Mouse (Mus musculus) megakaryocyte-erythroid progenitor cell, adult 5 weeks (primary cell): ENCODE results near the gene Lrit3. TPM values are rescaled to one million over a fixed set of nuclear protein-coding genes. Genes with fewer than 3 reads are reported as not detected.

Source experiments
- polyA plus RNA-seq: library from polyadenylated mRNA; stranded (reverse); fragments of >175 nt; gene quantifications from 2 replicates; pipeline ENCODE4 v1.2.3, GENCODE M21; 2012

Lrit3 gene
- not detected in 2 replicates for polyA plus RNA-seq

DNA sequence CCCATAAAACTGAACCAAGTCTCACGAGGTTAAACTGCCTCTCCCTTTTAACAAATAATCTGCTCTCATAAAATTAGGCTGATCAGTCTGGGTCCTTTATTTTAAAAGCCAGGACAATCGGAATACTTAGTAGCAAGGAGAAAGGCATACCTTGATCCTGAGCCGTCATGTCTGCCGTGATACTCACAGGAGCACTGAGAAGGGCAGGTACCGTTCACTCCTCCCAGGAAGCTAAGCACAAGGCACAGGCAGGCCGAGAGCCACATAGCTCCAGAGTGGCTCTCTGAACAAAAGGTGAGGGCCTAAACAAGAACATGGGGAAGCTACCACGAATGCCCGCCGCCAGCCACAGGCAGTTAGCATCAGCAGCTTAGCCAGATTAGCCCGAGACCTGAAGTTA is at the start of gene Lrit3:
TSS of gene Lrit3 (minus strand) at position 266 of the 400 bp plus-strand sequence.

DNA sequence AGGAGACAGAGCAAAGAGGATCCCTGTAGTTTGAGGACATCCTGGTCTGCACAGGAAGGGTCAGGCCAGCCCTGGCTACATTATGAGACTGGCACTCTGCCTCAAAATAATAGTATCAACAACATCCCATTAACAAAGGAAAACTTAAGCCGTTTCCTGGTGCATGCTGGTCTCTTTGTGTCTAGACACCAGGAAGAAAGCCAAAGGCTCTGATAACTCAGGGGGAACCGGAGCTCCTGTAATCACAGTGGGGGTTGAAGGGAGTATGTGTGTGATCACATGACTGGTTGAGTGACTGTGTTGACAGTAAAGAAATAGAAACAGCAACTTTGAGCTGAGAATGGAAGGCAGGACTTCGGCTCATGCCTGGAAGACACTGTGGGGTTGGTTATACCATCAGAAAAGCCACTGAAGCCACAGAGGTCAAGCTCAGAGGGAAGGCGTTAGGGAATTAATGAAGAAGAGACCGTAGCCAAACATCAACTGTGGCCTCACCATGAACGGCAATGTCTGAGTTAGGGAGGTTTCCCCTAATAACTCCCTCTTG is 31.6 kb upstream of the Lrit3 start, which contains the start of gene Cfi:
TSS of gene Cfi (plus strand) at position 497 of the 547 bp plus-strand sequence.

DNA sequence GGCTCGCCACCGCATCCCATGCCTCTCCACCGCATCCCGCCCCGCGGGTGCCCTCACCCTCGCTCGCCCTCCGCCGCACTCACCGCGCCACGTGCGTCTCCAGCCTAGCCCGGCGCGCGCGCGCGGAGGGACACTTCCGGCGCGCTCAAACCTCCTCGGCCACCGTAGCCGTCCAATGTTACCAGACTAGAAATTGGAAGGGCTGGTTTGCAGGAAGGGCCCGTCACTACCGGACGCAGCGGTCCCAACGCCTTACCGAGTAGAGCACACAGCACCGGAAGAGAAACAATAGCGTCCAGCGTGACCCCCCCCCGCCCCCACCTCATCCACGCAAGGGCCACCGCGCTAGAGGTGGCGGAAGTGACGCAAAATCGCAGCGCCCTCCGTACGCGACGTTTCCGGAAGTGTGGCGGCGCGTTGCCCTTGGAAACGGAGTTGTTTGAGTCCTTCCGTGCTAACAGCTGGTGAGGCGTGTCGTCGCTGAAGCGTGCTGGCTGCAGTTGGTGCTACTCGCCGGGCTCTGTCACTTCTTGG is 27.3 kb upstream of the Lrit3 start, which contains the start of gene Gar1:
TSS of gene Gar1 (minus strand) at position 362 of the 534 bp plus-strand sequence.

DNA sequence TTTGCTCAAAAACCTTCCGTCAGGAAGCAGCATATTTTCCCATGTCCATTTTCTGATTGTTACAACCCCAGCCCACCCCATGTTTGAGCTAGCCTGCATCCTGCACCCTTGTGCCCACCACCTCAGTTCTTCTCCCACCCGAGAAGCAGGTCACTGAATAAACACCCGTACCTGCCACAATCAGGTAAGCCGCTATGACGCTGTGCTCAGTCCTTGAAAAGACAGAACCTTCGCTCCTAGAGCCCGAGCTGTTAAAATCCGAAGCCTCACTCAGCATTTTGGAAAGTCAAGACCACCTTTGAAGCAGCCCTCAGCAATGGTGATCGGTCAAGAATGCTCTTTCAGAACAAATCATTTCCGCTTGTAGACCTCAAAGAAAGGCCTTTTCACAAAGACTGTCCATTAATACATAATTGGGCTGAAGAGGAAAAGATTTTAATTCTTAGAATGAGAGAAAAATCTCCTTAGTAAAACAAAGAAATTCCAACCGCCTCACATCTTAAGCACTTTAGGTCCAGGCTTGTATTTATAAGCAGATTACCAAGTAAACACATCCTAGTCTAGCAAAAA is 18.5 kb upstream of the Lrit3 start, which contains the start of gene Rrh:
TSS of gene Rrh (minus strand) at position 382 of the 570 bp plus-strand sequence.

DNA sequence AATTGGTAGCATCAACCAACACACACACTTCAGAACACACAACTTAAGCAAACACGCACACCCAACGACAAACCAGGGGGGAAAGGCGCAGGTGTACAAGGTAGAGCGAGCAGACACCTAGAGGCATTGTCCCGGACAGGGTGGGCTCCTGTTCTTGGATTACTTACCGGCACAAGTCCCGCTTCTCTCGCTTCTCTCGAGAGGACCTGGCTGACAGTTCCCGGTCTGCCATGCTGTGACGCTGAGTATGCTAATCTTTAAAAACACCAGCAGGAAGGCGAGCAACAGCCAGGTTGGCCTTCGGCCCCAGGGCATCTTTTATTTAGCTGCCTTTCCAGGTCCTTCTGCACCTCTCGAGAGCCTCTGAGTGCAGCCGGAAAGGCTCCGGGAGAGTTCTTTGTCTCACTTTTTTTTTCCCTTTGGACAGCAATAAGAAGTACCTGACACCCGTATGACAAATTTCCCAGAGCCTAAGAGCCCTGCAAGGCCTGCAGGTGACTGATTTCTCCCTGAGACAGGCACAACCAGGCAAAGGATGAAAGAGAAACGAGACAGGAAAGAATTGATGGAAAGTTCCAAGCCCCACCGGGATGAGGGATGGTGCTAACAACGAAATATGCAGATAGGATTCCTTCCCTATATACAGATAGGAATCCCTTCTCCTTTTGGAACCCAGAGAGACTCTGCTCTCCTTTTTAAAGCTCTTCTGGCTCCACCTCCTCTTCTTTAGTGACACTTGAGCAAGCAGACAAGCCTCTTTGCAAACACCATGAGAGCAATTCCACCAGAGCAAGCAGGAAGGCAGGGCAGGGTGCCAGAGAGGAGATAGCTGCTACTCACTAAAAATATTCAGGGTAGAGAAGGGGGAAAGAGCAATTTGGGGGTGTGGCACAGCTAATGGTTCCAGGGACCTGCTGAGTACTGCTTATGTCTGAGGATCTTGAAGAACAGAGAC is 48.9 kb downstream of the Lrit3 start, which contains the start of gene Egf:
TSS of gene Egf (minus strand) at position 667 of the 955 bp plus-strand sequence.

Other genes starting within 250 kb of the Lrit3 start
- 0.26 and 0.41 TPM in 2 replicates for gene Egf, start 48.7 kb downstream of the Lrit3 start, polyA plus RNA-seq
- gene Rrh, start 18.6 kb upstream of the Lrit3 start, polyA plus RNA-seq, result 0.12 TPM in 1 of 2 replicates, not detected in the other
- 110 and 190 TPM in 2 replicates for gene Gar1, start 27.4 kb upstream of the Lrit3 start, polyA plus RNA-seq
- gene Cfi, start 31.9 kb upstream of the Lrit3 start, polyA plus RNA-seq, result 0.04 TPM in 1 of 2 replicates, not detected in the other
- gene Pla2g12a, start 74.6 kb upstream of the Lrit3 start, polyA plus RNA-seq, result 63.0 and 82.0 TPM in 2 replicates
- gene Casp6, start 97.4 kb upstream of the Lrit3 start, polyA plus RNA-seq, result 17.0 and 22.3 TPM in 2 replicates
- 5.0 and 13.1 TPM in 2 replicates for gene Mcub, start 166.2 kb upstream of the Lrit3 start, polyA plus RNA-seq